Mouse (Mus musculus) yolk sac, embryonic 10.5 days (tissue): Measurements from ENCODE around the gene Gfi1b.

Experiments
- DNase-seq: peaks from one replicate; pipeline ENCODE4 v3.0.0-alpha.2; 2017; ENCODE audit warnings: low spot score

Gene Gfi1b

GRCm38 (mm10) chr2:28622521-28623124 is 841 bp upstream of the Gfi1b start:
- peak; percentile 72 for DNase-seq

- no peak for DNase-seq
These were observed 671 bp downstream of the Gfi1b start for GRCm38 (mm10) chr2:28621111-28621510.

- DNase-seq: no peak
These were observed 1.3 kb downstream of the Gfi1b start for GRCm38 (mm10) chr2:28620522-28620921.

- DNase-seq: no peak
These were observed 2.4 kb downstream of the Gfi1b start for GRCm38 (mm10) chr2:28619369-28619768.

GRCm38 (mm10) chr2:28618777-28619336 is 2.9 kb downstream of the Gfi1b start:
- peak; percentile 62 for DNase-seq

GRCm38 (mm10) chr2:28617498-28618486 is 4.0 kb downstream of the Gfi1b start:
- no peak for DNase-seq

- DNase-seq: no peak
These were observed 4.9 kb downstream of the Gfi1b start for GRCm38 (mm10) chr2:28616874-28617273.

GRCm38 (mm10) chr2:28616358-28616757 is 5.4 kb downstream of the Gfi1b start:
- no peak for DNase-seq

- no peak for DNase-seq
These were observed 8.2 kb downstream of the Gfi1b start for GRCm38 (mm10) chr2:28613599-28613998.

GRCm38 (mm10) chr2:28612436-28613063 is 9.2 kb downstream of the Gfi1b start:
- no peak for DNase-seq

- DNase-seq: no peak
These were observed 10.4 kb downstream of the Gfi1b start for GRCm38 (mm10) chr2:28611407-28611787.

- no peak for DNase-seq
These were observed 10.9 kb downstream of the Gfi1b start for GRCm38 (mm10) chr2:28610716-28611406.

- no peak for DNase-seq
These were observed 11.9 kb downstream of the Gfi1b start for GRCm38 (mm10) chr2:28609851-28610250.

- DNase-seq: no peak
These were observed 14.2 kb downstream of the Gfi1b start for GRCm38 (mm10) chr2:28607341-28608165.

- no peak for DNase-seq
These were observed 15.0 kb downstream of the Gfi1b start for GRCm38 (mm10) chr2:28606601-28607340.

- no peak for DNase-seq
These were observed 15.8 kb downstream of the Gfi1b start for GRCm38 (mm10) chr2:28605789-28606541.

- DNase-seq: no peak
These were observed 18.2 kb downstream of the Gfi1b start for GRCm38 (mm10) chr2:28603542-28603941.

GRCm38 (mm10) chr2:28601720-28602590 is 19.8 kb downstream of the Gfi1b start:
- DNase-seq: no peak

GRCm38 (mm10) chr2:28599569-28599900 is 22.2 kb downstream of the Gfi1b start:
- DNase-seq: no peak
